Mouse (Mus musculus): ENCODE data around the gene Dmc1.

DNA sequence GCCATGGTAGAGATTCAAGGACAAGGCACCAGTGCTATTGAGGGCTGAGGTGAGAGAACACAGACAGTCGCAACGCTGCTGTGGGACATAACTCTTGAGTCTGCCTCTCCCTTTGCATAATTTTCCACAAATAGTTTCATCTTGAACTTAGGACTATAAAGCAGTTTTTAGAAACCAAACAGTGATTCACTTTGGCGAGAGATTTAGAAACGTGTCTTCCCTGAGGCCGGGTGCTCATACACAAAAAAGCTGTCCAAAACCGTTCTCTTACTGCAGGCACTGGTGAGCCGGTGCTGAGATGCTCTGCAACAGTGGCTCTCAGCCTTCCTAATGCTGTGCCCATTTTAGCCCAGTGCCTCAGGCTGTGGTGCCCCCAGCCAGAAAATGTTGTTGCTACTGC is 3.3 kb upstream of the Dmc1 start:
- TF ChIP-seq CTCF (IDR thresholded peaks at IDR 0.05; ENCODE audit: borderline replicate concordance, control insufficient read depth, extremely low read depth, insufficient read depth, low read length, poor library complexity): no peak
- no peak for TF ChIP-seq POLR2A (IDR thresholded peaks at IDR 0.05; ENCODE audit: control insufficient read depth, extremely low read depth, insufficient read depth, low read length, poor library complexity)
